In genomic region chr11:57827915-57828545, GRCm38 (mm10) we compare ENCODE assay signal across 8 mouse cellular contexts. TPM values are rescaled to one million over a fixed set of nuclear protein-coding genes. Genes with fewer than 3 reads are reported as not detected.
DNase-seq lines count a peak whose midpoint lies in the region; ATAC-seq and TF ChIP-seq lines count a peak whose summit lies in the region.

No protein-coding gene starts in this region.

- no peak overlapping the region for H3K27ac ChIP-seq in forebrain, embryonic 11.5 days (ENCODE audit: low read depth, low read length)
- no peak overlapping the region for H3K27ac ChIP-seq in intestine, postnatal 0 days (ENCODE audit: low read depth, low read length)
- no peak overlapping the region for H3K27ac ChIP-seq in midbrain, embryonic 16.5 days (ENCODE audit: low read length)

- peak overlapping the region; percentile 27 for H3K4me3 ChIP-seq in forebrain, embryonic 11.5 days (ENCODE audit: low read depth, low read length)
- H3K4me3 ChIP-seq in intestine, postnatal 0 days (ENCODE audit: low read depth, low read length): peak overlapping the region; percentile 35
- H3K4me3 ChIP-seq in midbrain, embryonic 16.5 days (ENCODE audit: low read depth, low read length): peak overlapping the region; percentile 29

- under 1% methylated on average over 33 of the region's 33 CpGs for WGBS in forebrain, embryonic 11.5 days
- 6% methylated on average over 33 of the region's 33 CpGs for WGBS in intestine, postnatal 0 days
- WGBS in midbrain, embryonic 16.5 days: under 1% methylated on average over 33 of the region's 33 CpGs

- peaks cover 14% of the 10 kb centered on the region; the same call in 1 of the 2 replicates for H3K4me1 ChIP-seq in forebrain, embryonic 11.5 days (replicated peaks; ENCODE audit: control insufficient read depth, insufficient read depth, low read length)
- H3K4me1 ChIP-seq in intestine, postnatal 0 days (replicated peaks; ENCODE audit: control insufficient read depth, insufficient read depth, low read length): peaks cover 6% of the 10 kb centered on the region; the same call in 1 of the 2 replicates
- peaks cover 6% of the 10 kb centered on the region for H3K4me1 ChIP-seq in midbrain, embryonic 16.5 days (ENCODE audit: control insufficient read depth, insufficient read depth, low read length)

- H3K9ac ChIP-seq in forebrain, embryonic 11.5 days (ENCODE audit: low read length): peak overlapping the region; percentile 44
- H3K9ac ChIP-seq in intestine, postnatal 0 days (ENCODE audit: low read depth, low read length): no peak overlapping the region
- 0 out of 2 replicates have a peak overlapping the region, but pooled peaks have one; percentile 25 for H3K9ac ChIP-seq in midbrain, embryonic 16.5 days (ENCODE audit: low read depth, low read length)

- 0 out of 2 replicates have a peak, but pooled peaks have one; percentile 34 for ATAC-seq in forebrain, embryonic 11.5 days (replicated peaks; ENCODE audit: low FRiP score)
- no peak for ATAC-seq in intestine, postnatal 0 days
- ATAC-seq in midbrain, embryonic 16.5 days: no peak

- TF ChIP-seq CTCF in intestine, postnatal 0 days (IDR thresholded peaks at IDR 0.05; ENCODE audit: low read depth): no peak

- peak overlapping the region; percentile 67 for H3K4me2 ChIP-seq in forebrain, embryonic 11.5 days (ENCODE audit: low read depth, low read length, severe bottlenecking)
- H3K4me2 ChIP-seq in intestine, postnatal 0 days (replicated peaks; ENCODE audit: low read depth): peak overlapping the region; percentile 69
- H3K4me2 ChIP-seq in midbrain, embryonic 16.5 days (ENCODE audit: low read length): peak overlapping the region; percentile 47

- H3K36me3 ChIP-seq in forebrain, embryonic 11.5 days (ENCODE audit: control insufficient read depth, insufficient read depth, low read length): no peaks in the 10 kb centered on the region
- H3K36me3 ChIP-seq in intestine, postnatal 0 days (ENCODE audit: control insufficient read depth, insufficient read depth): no peaks in the 10 kb centered on the region
- H3K36me3 ChIP-seq in midbrain, embryonic 16.5 days (ENCODE audit: control insufficient read depth, insufficient read depth, low read length): no peaks in the 10 kb centered on the region

- peaks cover 70% of the 10 kb centered on the region for H3K27me3 ChIP-seq in forebrain, embryonic 11.5 days (ENCODE audit: control insufficient read depth, insufficient read depth, low read length)
- H3K27me3 ChIP-seq in intestine, postnatal 0 days (replicated peaks; ENCODE audit: control insufficient read depth, insufficient read depth, low read length): peaks cover 64% of the 10 kb centered on the region
- H3K27me3 ChIP-seq in midbrain, embryonic 16.5 days (ENCODE audit: control insufficient read depth, insufficient read depth, low read depth, low read length): peaks cover 46% of the 10 kb centered on the region

- no peaks in the 10 kb centered on the region for H3K9me3 ChIP-seq in forebrain, embryonic 11.5 days (ENCODE audit: control insufficient read depth, low read length)
- no peaks in the 10 kb centered on the region for H3K9me3 ChIP-seq in intestine, postnatal 0 days (ENCODE audit: control insufficient read depth)
- no peaks in the 10 kb centered on the region for H3K9me3 ChIP-seq in midbrain, embryonic 16.5 days (replicated peaks; ENCODE audit: control insufficient read depth, low read length, poor library complexity, severe bottlenecking)

- peak; percentile 43 for DNase-seq in retina, postnatal 1 day
- DNase-seq in retina, embryonic 14.5 days (ENCODE audit: low spot score): no peak
- peak; percentile 72 for DNase-seq in forebrain, embryonic 11.5 days (ENCODE audit: low spot score)
- DNase-seq in layer of hippocampus, postnatal 25 days (ENCODE audit: extremely low spot score in 1 of 2, low spot score in 1 of 2): no peak
- no peak for DNase-seq in cerebellum, postnatal 4 days (ENCODE audit: low spot score in 2 of 2)
- DNase-seq in left cerebral cortex, adult 11 months (ENCODE audit: low spot score): no peak

RNA-seq across cellular contexts. Expression of gene Hand1, which starts 4.6 kb away (rescaled TPM):
- polyA plus RNA-seq in forebrain, embryonic 11.5 days (2014; fragmentation: Nextera tagmentation; extraction: Ambion mirVana): not detected in 2 replicates
- 17.4 and 20.7 TPM in 2 replicates for polyA plus RNA-seq in intestine, postnatal 0 days (2015; fragmentation: Nextera tagmentation; extraction: Ambion mirVana)
- not detected in 2 replicates for polyA plus RNA-seq in midbrain, embryonic 16.5 days (2015; fragmentation: Nextera tagmentation; extraction: Ambion mirVana)
- total RNA-seq in layer of hippocampus, postnatal 25 days (2021): not detected

RNA-seq across cellular contexts. Expression of gene Sap30l, which starts 26.6 kb away (rescaled TPM):
- 14.1 and 15.8 TPM in 2 replicates for polyA plus RNA-seq in forebrain, embryonic 11.5 days (2014; fragmentation: Nextera tagmentation; extraction: Ambion mirVana)
- 19.3 and 21.2 TPM in 2 replicates for polyA plus RNA-seq in intestine, postnatal 0 days (2015; fragmentation: Nextera tagmentation; extraction: Ambion mirVana)
- 5.6 and 5.9 TPM in 2 replicates for polyA plus RNA-seq in midbrain, embryonic 16.5 days (2015; fragmentation: Nextera tagmentation; extraction: Ambion mirVana)
- total RNA-seq in layer of hippocampus, postnatal 25 days (2021): 10 to 100 TPM; 55.0 to 55.4 TPM

Comparison
In these comparisons a context has a peak if more than half of its experiments do, and no peak if none do; other contexts are left out.
1. DNase-seq: peak in retina, postnatal 1 day (single experiment) and forebrain, embryonic 11.5 days (single experiment); none in retina, embryonic 14.5 days (single experiment), layer of hippocampus, postnatal 25 days (0 of 2), cerebellum, postnatal 4 days (0 of 2) and left cerebral cortex, adult 11 months (single experiment).
2. RNA of gene Hand1, which starts 4.6 kb away (polyA plus RNA-seq): 17.4 to 20.7 TPM in intestine, postnatal 0 days; not detected in forebrain, embryonic 11.5 days and not detected in midbrain, embryonic 16.5 days; every median in the first group is over 10 times any median in the second.
3. Peak in every context shown above with its lines, with median percentiles within 50 percentile points of each other: H3K4me2 ChIP-seq and H3K4me3 ChIP-seq.